Mouse (Mus musculus): ENCODE measurements around the gene Pappa2. TPM values are rescaled to one million over a fixed set of nuclear protein-coding genes. Genes with fewer than 3 reads are reported as not detected.

The Pappa2 gene
- polyA plus RNA-seq, 1 experiment from 2014 or later: 0.14 TPM

DNA sequence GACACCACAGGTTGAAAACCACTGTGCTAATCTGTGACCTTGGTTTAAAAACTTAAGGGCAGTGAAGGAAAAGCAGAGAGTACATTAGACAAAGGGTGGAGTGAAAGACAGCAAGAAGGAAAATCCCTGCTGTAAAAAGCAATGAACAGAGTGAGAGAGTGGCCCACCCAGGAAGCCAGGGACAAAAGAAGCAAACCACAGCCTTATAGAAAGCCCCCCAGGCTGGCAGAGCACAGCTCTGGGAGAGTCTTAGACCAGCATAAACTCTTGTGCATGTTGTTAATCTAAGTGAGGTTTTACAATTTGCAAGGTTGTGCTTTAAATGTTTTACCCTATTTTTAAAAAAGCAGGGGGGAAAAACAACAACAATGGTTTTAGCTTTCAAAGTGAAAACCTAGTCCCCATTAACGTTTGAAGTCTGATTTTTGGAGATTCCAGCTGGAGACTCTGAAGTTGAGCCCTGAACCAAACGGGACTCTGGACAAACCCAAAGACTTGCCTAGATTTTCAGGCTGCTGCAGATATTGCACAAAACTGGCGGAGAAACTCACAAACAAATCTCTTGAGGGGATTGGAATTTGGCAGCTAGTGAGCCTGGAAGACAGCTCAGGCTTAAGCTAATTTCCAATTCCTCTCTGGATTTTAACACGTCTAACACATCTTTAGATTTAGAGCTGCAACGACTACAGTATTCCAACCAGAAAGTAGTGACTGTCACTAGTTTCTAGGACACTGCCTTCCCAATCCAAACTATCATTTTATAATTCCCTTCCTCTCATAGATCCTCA lies 241.0 kb downstream of the Pappa2 start:
- no peaks in the 10 kb centered on the region for H3K36me3 ChIP-seq (ENCODE audit: control insufficient read depth, insufficient read depth, low read length)
- no peak overlapping the region for H3K4me2 ChIP-seq (ENCODE audit: low read length)
- H3K27ac ChIP-seq (ENCODE audit: low read depth): no peak overlapping the region
- ATAC-seq (replicated peaks; ENCODE audit: low FRiP score, low TSS enrichment, low read depth): no peak
- no peaks in the 10 kb centered on the region for H3K9me3 ChIP-seq (ENCODE audit: control insufficient read depth, low read length)
- no peak for DNase-seq (ENCODE audit: low spot score)
- no peaks in the 10 kb centered on the region for H3K4me1 ChIP-seq (replicated peaks; ENCODE audit: control insufficient read depth, insufficient read depth, low read length)
- H3K27me3 ChIP-seq (replicated peaks; ENCODE audit: control insufficient read depth, insufficient read depth, low read length): no peaks in the 10 kb centered on the region
- 48% methylated on average over 5 of the region's 5 CpGs for WGBS
- no peak overlapping the region for H3K9ac ChIP-seq (ENCODE audit: low read length)
- no peak overlapping the region for H3K4me3 ChIP-seq (ENCODE audit: low read depth, low read length)

DNA sequence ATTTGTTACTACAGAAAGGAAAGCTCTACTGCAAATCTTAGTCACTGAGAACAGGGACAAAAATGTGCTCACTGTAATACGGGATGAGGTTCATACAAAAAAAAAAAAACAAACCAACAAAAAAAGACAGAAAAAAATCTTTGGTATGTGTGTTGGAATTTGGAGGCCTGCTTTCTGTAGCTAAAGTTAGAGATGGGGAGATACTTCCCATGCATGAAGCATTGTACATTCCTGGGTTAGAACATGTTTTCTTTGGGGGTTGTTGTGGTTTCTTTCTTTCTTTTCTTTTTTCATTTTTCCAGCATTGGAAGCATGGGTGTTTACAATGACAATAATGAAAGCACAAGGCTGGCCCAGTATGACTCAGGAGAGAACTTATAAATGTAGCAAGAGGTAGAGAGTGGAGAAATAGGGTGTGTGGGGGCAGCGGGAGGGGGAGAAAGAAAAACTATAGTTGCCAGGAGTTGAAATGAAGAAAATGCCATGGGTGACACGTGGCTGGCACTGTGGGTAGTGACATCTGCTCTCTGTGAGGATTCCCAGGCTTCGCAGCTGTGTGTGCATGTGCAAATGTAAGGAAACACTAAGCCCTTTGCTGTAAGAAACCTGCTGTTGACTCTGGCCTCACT lies 247.3 kb downstream of the Pappa2 start:
- DNase-seq (ENCODE audit: low spot score) (no peak), ATAC-seq (replicated peaks; ENCODE audit: low FRiP score, low TSS enrichment, low read depth) (no peak)
- H3K9ac ChIP-seq (ENCODE audit: low read length): no peak overlapping the region
- 0 out of 2 replicates have a peak, but pooled peaks cover 3% of the 10 kb centered on the region for H3K4me1 ChIP-seq (replicated peaks; ENCODE audit: control insufficient read depth, insufficient read depth, low read length)
- H3K36me3 ChIP-seq (ENCODE audit: control insufficient read depth, insufficient read depth, low read length): no peaks in the 10 kb centered on the region
- 53% methylated on average over 4 of the region's 4 CpGs for WGBS
- H3K27me3 ChIP-seq (replicated peaks; ENCODE audit: control insufficient read depth, insufficient read depth, low read length): no peaks in the 10 kb centered on the region
- H3K27ac ChIP-seq (ENCODE audit: low read depth): no peak overlapping the region
- no peaks in the 10 kb centered on the region for H3K9me3 ChIP-seq (ENCODE audit: control insufficient read depth, low read length)
- no peak overlapping the region for H3K4me3 ChIP-seq (ENCODE audit: low read depth, low read length)
- no peak overlapping the region for H3K4me2 ChIP-seq (ENCODE audit: low read length)

DNA sequence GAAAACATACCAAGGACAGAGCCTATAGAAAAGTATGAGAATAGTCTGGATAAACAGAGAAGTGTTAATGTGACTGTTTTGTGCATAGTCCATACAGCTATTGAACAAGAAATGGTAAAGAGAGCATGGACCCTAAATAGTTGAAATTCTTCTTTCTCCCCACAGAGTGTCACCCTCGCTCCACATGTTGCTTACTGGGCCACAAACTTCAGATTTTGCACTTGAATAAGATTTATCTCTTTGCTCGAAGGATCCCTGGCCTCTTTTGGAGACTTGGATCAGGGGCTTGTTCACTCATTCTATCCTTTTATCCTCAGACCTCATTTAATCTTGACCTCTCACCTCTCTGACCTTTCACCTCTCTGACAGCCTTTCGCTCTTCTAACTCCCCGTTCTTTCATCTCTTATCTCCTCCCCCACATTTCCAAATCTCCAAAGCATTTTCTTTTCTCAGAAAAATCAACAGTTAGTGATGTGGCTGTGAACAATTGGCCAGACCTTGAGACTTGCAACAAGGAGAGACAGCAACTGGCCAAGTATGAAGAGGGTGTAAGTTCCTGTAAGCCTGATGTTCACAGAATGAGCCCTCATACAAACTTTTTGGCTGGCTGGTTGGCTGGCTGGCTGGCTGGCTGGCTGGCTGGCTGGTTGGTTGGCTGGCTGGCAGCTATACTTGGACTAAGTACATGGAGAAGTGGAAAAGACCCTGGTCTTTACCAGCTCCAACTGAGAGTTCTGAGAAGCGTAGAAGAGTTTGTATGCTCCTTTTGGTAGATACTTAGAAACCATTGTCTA lies 266.8 kb downstream of the Pappa2 start:
- no peaks in the 10 kb centered on the region for H3K9me3 ChIP-seq (ENCODE audit: control insufficient read depth, low read length)
- no peaks in the 10 kb centered on the region for H3K4me1 ChIP-seq (replicated peaks; ENCODE audit: control insufficient read depth, insufficient read depth, low read length)
- DNase-seq (ENCODE audit: low spot score) (no peak), ATAC-seq (replicated peaks; ENCODE audit: low FRiP score, low TSS enrichment, low read depth) (no peak)
- H3K9ac ChIP-seq (ENCODE audit: low read length): no peak overlapping the region
- no peak overlapping the region for H3K4me2 ChIP-seq (ENCODE audit: low read length)
- no peaks in the 10 kb centered on the region for H3K27me3 ChIP-seq (replicated peaks; ENCODE audit: control insufficient read depth, insufficient read depth, low read length)
- H3K4me3 ChIP-seq (ENCODE audit: low read depth, low read length): no peak overlapping the region
- WGBS: 40% methylated on average over 5 of the region's 5 CpGs
- no peak overlapping the region for H3K27ac ChIP-seq (ENCODE audit: low read depth)
- no peaks in the 10 kb centered on the region for H3K36me3 ChIP-seq (ENCODE audit: control insufficient read depth, insufficient read depth, low read length)

DNA sequence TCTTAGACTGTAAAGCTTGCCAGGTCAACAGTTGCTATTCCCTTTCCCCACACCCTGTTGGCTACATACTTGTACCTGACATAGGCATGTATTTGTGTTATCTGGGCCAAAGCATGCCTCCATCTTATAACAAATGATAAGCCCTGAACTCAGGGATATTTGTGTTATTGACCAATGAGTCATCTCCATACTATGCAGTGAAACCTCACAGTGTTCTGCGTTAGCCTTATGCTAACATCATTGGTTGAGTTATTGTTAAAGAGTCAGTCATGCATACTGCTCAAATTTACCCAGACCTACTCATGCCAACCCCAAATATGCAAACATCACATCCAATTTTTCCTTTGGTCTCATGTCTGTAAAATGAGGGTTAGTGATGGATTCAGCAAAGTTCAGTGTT lies 279.0 kb downstream of the Pappa2 start:
- ATAC-seq (replicated peaks; ENCODE audit: low FRiP score, low TSS enrichment, low read depth) (no peak), DNase-seq (ENCODE audit: low spot score) (no peak)
- no peak overlapping the region for H3K9ac ChIP-seq (ENCODE audit: low read length)
- no peak overlapping the region for H3K4me3 ChIP-seq (ENCODE audit: low read depth, low read length)
- H3K27ac ChIP-seq (ENCODE audit: low read depth): no peak overlapping the region
- H3K4me2 ChIP-seq (ENCODE audit: low read length): no peak overlapping the region
- no peaks in the 10 kb centered on the region for H3K27me3 ChIP-seq (replicated peaks; ENCODE audit: control insufficient read depth, insufficient read depth, low read length)
- no peaks in the 10 kb centered on the region for H3K36me3 ChIP-seq (ENCODE audit: control insufficient read depth, insufficient read depth, low read length)
- no peaks in the 10 kb centered on the region for H3K4me1 ChIP-seq (replicated peaks; ENCODE audit: control insufficient read depth, insufficient read depth, low read length)
- no peaks in the 10 kb centered on the region for H3K9me3 ChIP-seq (ENCODE audit: control insufficient read depth, low read length)
- WGBS: 70% methylated on average over 1 of the region's 1 CpGs

DNA sequence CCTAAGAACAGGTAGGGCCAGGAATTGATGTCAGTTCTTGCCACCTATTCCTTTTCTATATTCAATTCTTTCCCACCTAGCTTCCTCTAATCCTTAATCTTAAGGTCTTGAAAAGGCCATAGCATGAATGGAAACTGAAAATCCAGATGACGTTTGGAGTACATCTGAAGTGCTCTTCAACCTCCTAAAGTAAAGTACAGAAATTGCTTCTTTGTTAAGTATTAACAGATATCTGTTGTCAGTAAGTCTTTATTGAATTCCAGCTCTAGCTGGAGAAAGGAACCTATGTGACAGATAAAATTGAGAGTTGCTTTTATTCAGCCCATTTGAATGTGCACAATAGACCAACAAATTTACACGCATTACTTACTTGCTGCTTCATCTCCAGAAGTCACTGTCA lies 280.1 kb downstream of the Pappa2 start:
- Histone ChIP-seq H3K4me2 (ENCODE audit: low read length) (no peak overlapping the region), H3K27me3 (replicated peaks; ENCODE audit: control insufficient read depth, insufficient read depth, low read length) (no peaks in the 10 kb centered on the region), H3K4me1 (replicated peaks; ENCODE audit: control insufficient read depth, insufficient read depth, low read length) (no peaks in the 10 kb centered on the region), H3K36me3 (ENCODE audit: control insufficient read depth, insufficient read depth, low read length) (no peaks in the 10 kb centered on the region), H3K27ac (ENCODE audit: low read depth) (no peak overlapping the region), H3K9me3 (ENCODE audit: control insufficient read depth, low read length) (no peaks in the 10 kb centered on the region), H3K4me3 (ENCODE audit: low read depth, low read length) (no peak overlapping the region), H3K9ac (ENCODE audit: low read length) (no peak overlapping the region)
- 64% methylated on average over 2 of the region's 2 CpGs for WGBS
- ATAC-seq (replicated peaks; ENCODE audit: low FRiP score, low TSS enrichment, low read depth): no peak
- no peak for DNase-seq (ENCODE audit: low spot score)

DNA sequence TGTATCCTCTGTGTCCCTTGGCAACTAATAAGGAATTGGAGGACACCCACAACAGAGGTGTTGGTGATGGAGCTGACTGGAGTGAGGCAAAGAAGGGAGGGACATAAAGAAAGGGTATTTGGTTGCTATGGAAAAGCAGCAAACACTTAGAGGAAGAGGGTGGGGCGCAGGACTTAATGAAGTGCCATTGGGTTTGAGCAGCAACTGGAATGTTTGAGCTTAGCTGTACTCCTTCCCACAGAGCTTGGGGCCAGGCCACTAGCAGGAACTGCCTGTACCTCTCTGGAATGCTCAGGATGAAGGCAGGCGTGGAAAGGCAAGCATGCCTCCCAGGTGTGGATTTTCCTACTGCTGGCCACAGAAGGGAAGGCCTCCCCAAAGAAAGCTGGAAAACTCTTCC lies 281.0 kb downstream of the Pappa2 start:
- H3K36me3 ChIP-seq (ENCODE audit: control insufficient read depth, insufficient read depth, low read length): no peaks in the 10 kb centered on the region
- WGBS: 89% methylated on average over 2 of the region's 2 CpGs
- no peaks in the 10 kb centered on the region for H3K9me3 ChIP-seq (ENCODE audit: control insufficient read depth, low read length)
- H3K4me1 ChIP-seq (replicated peaks; ENCODE audit: control insufficient read depth, insufficient read depth, low read length): no peaks in the 10 kb centered on the region
- H3K4me2 ChIP-seq (ENCODE audit: low read length): no peak overlapping the region
- H3K27me3 ChIP-seq (replicated peaks; ENCODE audit: control insufficient read depth, insufficient read depth, low read length): no peaks in the 10 kb centered on the region
- H3K4me3 ChIP-seq (ENCODE audit: low read depth, low read length): no peak overlapping the region
- H3K27ac ChIP-seq (ENCODE audit: low read depth): no peak overlapping the region
- no peak for DNase-seq (ENCODE audit: low spot score)
- no peak overlapping the region for H3K9ac ChIP-seq (ENCODE audit: low read length)
- ATAC-seq (replicated peaks; ENCODE audit: low FRiP score, low TSS enrichment, low read depth): no peak

DNA sequence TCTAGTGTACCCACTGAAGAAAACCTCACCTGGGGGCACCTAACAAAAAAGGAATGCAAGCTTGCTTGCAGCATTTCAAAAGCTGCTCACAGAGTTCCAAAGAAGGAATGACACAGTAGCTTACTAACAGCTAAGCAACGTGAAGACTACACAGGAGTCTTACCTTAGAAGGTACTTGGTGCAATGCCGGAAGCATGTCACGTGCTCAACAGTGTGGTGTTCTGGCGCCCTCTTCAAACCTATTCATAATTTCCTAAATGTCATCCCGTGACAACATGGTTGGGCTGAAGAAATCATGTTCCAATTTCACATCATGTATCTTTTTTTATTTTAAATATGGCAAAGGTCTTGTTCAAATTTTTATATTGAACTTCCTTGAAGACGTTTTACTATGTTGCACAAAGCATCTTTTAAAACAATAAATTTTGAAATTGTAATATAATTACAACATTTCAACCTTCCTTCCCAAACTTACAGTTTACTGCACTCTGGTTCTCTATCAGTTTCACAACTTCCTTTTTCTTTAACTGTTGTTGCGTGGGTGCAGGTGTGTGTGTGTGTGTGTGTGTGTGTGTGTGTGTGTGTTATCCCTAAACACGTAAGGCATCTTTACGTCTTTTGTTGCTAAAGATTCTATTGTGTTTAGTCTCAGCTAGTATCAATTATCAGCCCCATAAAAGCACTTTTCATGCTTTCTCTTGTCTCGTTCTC lies 282.3 kb downstream of the Pappa2 start:
- no peak overlapping the region for H3K4me2 ChIP-seq (ENCODE audit: low read length)
- 89% methylated on average over 10 of the region's 10 CpGs for WGBS
- DNase-seq (ENCODE audit: low spot score): no peak
- H3K4me1 ChIP-seq (replicated peaks; ENCODE audit: control insufficient read depth, insufficient read depth, low read length): no peaks in the 10 kb centered on the region
- H3K4me3 ChIP-seq (ENCODE audit: low read depth, low read length): no peak overlapping the region
- no peaks in the 10 kb centered on the region for H3K9me3 ChIP-seq (ENCODE audit: control insufficient read depth, low read length)
- H3K9ac ChIP-seq (ENCODE audit: low read length): no peak overlapping the region
- no peaks in the 10 kb centered on the region for H3K36me3 ChIP-seq (ENCODE audit: control insufficient read depth, insufficient read depth, low read length)
- ATAC-seq (replicated peaks; ENCODE audit: low FRiP score, low TSS enrichment, low read depth): no peak
- no peaks in the 10 kb centered on the region for H3K27me3 ChIP-seq (replicated peaks; ENCODE audit: control insufficient read depth, insufficient read depth, low read length)
- H3K27ac ChIP-seq (ENCODE audit: low read depth): no peak overlapping the region

DNA sequence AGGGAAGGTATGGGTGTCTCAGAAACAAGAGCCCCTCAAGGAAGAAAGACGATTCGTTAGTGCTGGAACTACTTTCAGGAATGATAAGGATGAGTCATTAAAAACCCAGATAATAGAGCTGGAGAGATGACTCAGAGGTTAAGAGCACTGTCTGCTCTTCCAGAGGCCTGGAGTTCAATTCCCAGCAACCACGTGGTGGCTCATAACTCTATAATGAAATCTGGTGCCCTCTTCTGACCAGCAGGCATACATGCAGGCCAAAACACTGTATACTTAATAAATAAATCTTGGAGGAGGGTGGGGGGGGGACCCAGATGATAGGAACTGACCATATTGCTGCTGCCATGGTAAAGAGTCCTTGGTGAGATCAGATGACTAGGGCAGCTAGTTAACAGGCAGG lies 282.9 kb downstream of the Pappa2 start:
- no peak for ATAC-seq (replicated peaks; ENCODE audit: low FRiP score, low TSS enrichment, low read depth)
- 57% methylated on average over 3 of the region's 3 CpGs for WGBS
- Histone ChIP-seq H3K4me1 (replicated peaks; ENCODE audit: control insufficient read depth, insufficient read depth, low read length) (no peaks in the 10 kb centered on the region), H3K4me2 (ENCODE audit: low read length) (no peak overlapping the region), H3K27me3 (replicated peaks; ENCODE audit: control insufficient read depth, insufficient read depth, low read length) (no peaks in the 10 kb centered on the region), H3K9me3 (ENCODE audit: control insufficient read depth, low read length) (no peaks in the 10 kb centered on the region), H3K9ac (ENCODE audit: low read length) (no peak overlapping the region), H3K4me3 (ENCODE audit: low read depth, low read length) (no peak overlapping the region), H3K36me3 (ENCODE audit: control insufficient read depth, insufficient read depth, low read length) (no peaks in the 10 kb centered on the region), H3K27ac (ENCODE audit: low read depth) (no peak overlapping the region)
- no peak for DNase-seq (ENCODE audit: low spot score)

All from intestine, embryonic 14.5 days (tissue).